Mouse (Mus musculus) erythroblast, embryonic 14.5 days (primary cell): ENCODE measurements around the gene Ppp1r35.

Source experiments
- GATA1 ChIP-seq: IDR thresholded peaks from 2 replicates; pipeline ENCODE4 v1.6.1; 2012; ENCODE audit warnings: low read length, inconsistent platforms, mixed read lengths
- TAL1 ChIP-seq: IDR thresholded peaks from 3 replicates; pipeline ENCODE4 v1.6.1; 2012; ENCODE audit warnings: low read length, inconsistent platforms, mixed read lengths

DNA sequence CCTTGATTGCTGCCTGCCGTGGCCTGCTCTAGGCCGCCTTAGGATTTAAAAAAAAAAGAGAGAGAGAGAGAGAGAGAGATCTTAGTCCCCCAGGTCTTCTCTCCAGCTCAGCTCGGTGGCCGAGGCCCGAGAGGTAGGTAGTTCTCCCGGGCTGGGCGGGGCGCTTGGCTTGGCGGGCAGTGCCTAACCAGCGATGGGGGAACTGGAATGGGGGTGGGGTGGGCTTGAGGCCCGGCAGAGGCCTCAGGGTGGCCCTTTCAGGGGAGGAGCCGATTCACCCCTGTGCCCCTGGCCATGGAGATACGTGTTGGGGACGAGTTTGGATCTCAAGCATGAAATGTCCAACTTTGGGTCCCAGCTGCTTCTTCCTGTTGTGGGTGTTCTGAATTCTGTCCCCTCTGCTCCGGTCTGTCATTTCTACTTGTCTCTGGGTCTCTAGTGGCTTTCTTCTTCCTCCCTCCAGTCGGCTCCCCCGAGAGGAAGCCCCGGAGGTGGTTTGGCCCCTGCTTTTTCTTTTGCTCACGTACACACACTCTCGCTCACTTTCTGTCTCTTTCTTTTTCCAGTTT lies 32.3 kb upstream of the Ppp1r35 start:
- TF ChIP-seq TAL1 (no peak), GATA1 (no peak)
